Mouse (Mus musculus) ovary, postnatal 36 days (tissue): ENCODE measurements around the gene Asap3.
A peak's percentile ranks its signal among the peaks of the same experiment; 100 is the strongest.

ENCODE experiments used
- DNase-seq: peaks from one replicate; pipeline ENCODE4 v3.0.0; 2022; ENCODE audit warnings: low spot score, mixed read lengths

Gene Asap3

GRCm38 (mm10) chr4:136223549-136224239 is 17.5 kb downstream of the Asap3 start:
- no peak for DNase-seq

- DNase-seq, result no peak
These were observed 18.0 kb downstream of the Asap3 start for GRCm38 (mm10) chr4:136224240-136224559.

DNA sequence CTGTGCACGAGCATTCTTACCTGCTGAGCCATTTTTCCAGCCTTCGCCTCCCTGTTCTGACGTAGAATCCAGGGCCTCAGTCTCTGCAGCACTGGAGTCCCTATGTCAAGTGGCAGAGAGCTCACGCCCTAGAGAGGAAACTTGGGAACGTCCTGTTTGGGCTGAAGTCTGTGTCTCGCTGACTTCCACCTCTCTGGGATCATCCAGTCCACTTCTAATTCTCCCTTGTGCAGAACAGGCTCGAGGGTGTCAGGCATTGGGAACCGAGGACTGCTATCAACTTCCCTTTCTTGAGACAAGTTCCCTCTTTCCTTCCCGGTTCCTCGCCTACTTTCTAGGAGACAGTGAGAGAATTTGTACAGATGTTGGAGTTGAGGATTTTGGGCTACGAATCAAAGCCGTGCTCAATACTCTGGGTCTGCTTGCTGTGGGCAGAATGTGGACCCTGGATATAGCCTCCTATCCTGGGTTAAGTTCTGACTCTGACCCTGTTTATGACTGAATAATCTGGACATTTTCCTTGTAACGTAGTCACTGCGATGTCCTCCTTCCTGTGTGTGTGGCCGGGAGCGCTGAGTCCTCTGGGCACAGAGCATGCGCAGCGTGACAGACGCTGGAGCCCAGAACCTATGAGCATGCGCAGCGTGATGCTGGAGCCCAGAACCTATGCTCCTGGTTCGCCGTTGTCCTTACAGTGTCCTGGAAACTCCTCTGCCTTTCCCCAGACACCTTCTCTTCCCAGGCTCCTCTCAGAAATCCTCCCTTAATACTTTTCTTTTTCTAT is 18.7 kb downstream of the Asap3 start:
- DNase-seq, result no peak

GRCm38 (mm10) chr4:136227408-136227807 is 21.2 kb downstream of the Asap3 start:
- no peak for DNase-seq

- no peak for DNase-seq
These were observed 22.5 kb downstream of the Asap3 start for GRCm38 (mm10) chr4:136228640-136229039.

DNA sequence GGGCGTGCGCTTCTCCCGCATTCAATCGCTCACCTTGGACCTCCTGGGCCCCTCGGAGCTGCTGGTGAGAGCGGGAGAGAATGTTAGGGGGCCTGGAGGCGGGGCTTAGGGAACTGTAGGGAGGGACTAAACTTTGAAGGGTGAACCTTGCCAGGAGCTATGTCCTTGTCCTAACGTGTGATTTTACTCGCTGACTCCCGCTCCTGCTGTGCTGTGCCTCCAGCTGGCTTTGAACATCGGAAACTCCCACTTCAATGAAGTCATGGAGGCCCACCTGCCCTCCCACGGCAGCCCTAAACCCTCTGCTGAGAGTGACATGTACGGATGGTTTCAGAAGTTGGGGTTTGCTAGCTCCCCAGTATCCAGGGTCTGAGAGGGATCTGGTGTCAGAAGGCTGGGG is 32.5 kb downstream of the Asap3 start:
- DNase-seq, result no peak

- DNase-seq, result no peak
These were observed 32.9 kb downstream of the Asap3 start for GRCm38 (mm10) chr4:136239111-136239510.

GRCm38 (mm10) chr4:136239622-136240021 is 33.5 kb downstream of the Asap3 start:
- DNase-seq, result peak; percentile 73

DNA sequence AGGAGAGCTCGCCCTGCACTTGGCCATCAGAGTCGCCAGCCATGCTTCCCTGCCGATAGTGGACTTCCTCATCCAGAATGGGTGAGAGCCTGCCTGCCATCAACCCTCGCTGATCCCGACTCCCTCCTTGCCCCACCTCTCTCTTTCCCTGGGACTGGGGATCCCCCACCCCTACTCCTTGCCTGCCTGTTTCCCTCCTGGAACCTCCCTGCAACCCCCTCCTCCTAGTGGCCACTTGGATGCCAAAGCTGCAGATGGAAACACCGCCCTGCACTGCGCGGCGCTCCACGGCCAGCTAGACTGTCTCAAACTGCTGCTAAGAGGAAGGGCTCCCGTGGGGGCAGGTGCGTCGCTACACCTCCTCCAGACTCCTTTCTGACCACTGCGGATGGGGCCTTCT is 34.0 kb downstream of the Asap3 start:
- no peak for DNase-seq

- no peak for DNase-seq
These were observed 34.8 kb downstream of the Asap3 start for GRCm38 (mm10) chr4:136240955-136241354.

- no peak for DNase-seq
These were observed 36.0 kb downstream of the Asap3 start for GRCm38 (mm10) chr4:136242065-136242703.

DNA sequence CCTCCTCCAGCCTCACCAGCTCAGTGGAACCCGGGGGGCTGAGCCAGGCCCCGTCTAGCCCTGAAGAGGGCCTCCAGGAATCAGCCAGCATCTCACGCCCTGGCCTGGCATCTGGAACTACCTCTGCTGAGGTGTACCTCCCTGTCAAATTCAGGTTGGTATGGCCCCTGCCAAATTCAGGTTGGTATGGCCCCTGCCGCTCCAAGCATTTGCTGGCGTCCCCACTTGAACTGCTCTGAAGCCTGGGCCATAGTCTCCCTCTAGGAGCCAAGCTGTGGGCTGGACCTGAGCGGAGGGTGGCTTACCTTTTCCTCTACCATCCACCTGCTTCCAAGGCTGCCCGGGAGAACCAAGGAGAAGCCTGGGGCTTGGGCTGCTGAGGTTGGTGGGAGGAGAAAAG is 36.6 kb downstream of the Asap3 start:
- no peak for DNase-seq

DNA sequence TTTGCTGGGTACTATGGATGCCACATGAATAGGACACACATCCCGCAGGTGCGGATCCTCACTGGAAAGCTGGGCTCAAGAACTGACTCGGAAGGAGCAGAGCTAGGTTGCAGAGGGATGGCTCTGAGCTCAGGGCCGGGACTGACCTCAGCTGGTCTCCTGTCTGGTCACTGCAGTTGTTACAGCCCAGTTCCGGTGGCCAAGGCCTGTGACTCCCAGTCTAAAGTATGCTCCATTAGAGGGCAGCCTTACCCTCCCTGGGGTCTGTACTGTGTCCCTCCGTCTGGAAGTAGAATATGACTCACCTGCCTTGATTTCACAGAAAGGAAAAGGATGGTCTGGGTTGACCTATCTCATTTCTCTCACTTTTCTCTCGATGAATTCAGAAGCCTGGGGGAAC is 38.0 kb downstream of the Asap3 start:
- DNase-seq, result no peak

DNA sequence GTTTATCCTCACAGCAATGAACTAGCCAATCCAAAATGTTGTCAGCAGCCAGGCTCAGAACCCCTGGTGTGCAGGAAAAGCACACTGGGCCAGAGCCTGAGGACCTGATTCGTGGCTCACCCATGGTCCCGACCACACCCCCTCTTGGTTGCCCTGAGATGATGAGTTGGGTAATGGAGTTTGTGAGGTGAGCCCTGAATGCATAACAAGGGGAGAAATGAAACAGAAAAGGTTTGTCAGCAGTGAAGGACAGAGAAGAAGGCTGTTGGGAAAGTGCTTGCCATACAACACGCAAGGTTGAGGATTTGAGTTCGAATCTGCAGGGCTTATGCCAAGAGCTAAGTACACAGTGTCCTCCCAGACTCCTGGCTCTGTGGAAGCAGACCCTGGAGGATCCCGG is 39.5 kb downstream of the Asap3 start:
- no peak for DNase-seq

- no peak for DNase-seq
These were observed 40.4 kb downstream of the Asap3 start for GRCm38 (mm10) chr4:136246568-136246969.

DNA sequence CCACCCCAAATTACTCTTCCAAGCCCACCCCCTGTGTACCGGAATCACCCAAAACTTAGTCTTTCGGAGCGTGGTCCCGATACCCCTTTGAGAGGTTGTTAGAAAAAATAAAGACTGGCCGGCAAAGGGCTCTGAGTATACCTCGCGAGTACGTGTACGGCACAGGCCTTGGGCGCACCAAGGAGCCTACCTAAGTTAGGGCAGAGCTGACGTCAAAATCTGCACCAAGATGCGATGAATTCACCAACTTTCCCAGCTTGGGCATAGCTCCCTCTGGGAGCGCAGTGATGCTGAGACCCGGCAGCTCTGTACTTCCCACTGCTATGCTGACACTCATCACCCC is 41.2 kb downstream of the Asap3 start:
- DNase-seq, result no peak

- DNase-seq, result peak; percentile 66
These were observed 41.7 kb downstream of the Asap3 start, which contains the start of gene Tcea3 for GRCm38 (mm10) chr4:136247729-136248463. Tcea3 (plus strand) TSS chr4:136247729.

DNA sequence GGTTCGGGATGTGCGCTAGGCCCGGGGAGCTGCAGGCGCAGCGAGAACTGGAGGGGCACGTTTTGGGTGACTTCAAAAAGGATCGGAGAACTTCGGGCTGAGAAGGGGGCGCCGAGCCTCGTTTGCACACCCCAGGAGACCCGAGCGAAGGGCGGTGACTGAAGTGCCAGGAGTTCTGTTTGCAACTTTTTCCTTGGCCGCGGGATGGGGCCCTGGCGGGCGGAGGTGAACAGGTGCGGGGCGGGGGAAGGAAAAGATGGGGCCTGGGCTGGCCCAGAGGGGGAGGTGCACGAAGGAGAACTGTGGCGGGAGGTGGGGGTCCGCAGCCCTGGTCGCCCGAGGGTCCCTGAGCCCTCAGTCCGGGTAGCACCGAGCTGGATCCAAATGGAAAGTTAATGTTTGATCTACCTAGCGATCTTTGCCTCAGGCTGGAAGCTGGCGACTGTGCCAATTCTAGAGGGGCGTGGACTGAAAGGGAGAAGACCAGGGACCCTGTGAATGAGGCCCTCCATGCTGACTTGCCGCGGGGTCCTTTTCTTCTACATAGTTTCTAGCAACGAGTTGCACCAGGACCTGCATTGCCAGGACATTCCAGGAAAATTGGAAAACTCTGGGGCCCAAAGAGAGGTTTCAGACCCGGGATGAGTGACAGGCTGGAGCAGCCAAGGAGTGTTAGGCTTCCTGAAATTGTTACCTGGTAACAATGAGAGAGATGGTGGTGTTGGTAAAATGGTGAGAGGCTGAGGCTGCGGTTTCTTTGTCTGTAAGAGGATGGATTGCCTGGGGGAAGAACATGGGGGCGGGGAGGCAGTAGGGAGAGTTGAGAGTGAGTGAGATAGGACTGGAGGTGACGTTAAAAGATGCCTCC is 42.5 kb downstream of the Asap3 start:
- DNase-seq, result no peak

DNA sequence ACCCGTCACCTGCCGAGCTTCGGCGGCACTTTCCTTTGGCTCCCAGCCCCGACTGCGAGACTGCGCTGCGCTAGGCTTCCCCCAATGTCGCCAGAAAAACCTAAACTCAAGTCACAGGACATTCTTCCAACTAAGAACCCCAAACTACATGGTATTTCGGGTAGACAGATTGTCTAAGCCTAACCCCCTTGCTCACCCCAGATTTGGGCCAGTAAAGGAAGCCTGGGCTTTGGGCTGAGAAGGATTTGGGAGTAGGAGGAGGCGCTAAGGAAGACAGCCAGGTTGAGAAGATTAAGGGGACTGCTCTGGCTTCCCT is 43.1 kb downstream of the Asap3 start:
- DNase-seq, result no peak

GRCm38 (mm10) chr4:136249780-136250179 is 43.6 kb downstream of the Asap3 start:
- peak; percentile 55 for DNase-seq

DNA sequence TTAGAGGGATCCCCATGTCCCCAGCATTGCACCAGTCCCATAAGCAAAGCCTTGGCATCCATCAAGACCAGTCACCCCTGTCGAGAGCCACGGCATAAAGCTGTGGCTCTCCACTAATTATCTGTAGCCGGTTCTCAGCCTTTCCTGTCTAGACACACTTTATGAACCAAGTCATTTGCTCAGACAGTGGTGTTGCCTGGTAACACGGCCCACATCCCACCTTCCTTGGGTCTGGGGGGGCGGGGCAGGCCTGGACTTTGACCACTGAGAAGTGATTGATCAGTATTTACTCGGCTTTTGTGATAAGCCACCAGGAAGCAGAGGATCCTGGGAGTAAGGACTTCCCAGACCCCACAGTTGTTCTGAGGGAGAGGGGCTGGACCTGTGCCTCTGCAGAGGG is 49.8 kb downstream of the Asap3 start:
- no peak for DNase-seq

- DNase-seq, result no peak
These were observed 50.5 kb downstream of the Asap3 start for GRCm38 (mm10) chr4:136256696-136257095.
